Mouse (Mus musculus): ENCODE results near the gene 1110004F10Rik.

1110004F10Rik gene

GRCm38 (mm10) chr7:116147114-116147513 is 107.9 kb downstream of the 1110004F10Rik start:
- DNase-seq = no peak

GRCm38 (mm10) chr7:116149568-116149967 is 110.4 kb downstream of the 1110004F10Rik start:
- DNase-seq = no peak

- no peak for DNase-seq
Measured at GRCm38 (mm10) chr7:116153781-116154368, 114.7 kb downstream of the 1110004F10Rik start.

Measured in cerebellum, adult 8-10 months (tissue).